Mouse (Mus musculus): Measurements from ENCODE around the gene Pax9.

The Pax9 gene

DNA sequence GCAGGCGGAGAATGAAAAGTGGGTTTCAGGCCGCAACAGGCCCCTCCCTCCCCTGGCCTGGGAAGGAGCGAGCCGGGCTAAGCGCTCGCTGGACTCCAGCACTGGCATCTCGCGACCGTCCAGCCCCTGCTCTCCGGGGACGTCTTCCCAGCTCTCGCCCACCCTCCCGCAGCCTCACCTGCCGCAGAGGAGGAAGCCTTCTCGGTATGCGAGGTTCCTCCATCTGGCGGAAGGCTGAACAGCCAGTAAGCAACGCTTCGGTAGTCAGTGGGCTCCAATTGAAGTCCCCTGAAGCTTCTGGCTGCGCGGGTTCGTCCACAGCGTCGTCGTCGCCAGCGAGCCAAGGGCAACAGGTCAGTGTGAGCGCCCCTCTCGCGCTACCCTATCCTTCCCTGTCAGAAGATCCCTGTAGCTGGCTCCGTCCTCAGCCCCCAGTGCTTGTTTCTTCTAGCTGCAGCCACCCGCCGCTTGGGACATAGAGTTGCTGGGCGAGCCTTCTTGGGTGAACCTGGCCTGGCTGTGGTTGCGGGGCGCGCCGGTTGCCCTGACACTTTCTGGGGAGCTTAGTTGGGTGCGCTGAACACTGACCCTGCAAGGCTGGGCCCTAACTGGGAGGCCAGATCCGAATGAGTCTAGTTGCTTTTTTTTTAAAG, at the start of gene Pax9:
Pax9 (plus strand) TSS at position 341 of the 653 bp plus-strand sequence.
- no peak for DNase-seq (ENCODE audit: low read depth, low spot score)

DNA sequence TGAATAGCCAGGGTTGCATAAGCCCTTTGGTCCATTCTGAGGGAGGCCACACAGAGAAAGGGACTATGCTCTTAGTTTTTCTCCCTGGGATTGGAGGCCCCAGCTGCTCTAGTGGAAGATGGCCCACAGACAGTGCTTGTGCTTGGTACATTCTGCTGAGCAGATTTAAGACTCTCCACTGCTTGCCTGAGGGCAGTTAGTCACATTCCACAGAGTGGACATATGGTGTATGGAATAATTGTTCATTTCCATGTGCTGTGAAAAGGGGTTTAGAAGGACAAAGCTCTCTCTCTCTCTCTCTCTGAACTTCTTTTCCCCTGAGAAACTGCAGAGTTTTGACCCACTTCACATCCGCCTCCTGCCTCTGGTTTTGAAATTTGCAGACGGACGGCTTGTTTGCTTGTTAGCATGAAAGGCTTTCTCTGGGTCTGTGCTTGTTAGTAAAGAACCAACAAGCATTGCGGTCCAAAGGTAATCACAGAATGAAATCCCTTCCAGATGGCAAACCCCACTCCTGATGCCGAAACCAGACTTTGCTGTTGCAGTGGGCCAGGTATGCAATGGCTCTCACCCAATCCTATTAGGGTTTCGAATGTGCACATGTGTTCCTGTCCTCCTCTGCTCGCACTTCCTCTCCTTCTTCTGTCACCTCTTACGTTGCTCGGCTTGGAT, 22.0 kb upstream of the Pax9 start:
- DNase-seq (ENCODE audit: low read depth, low spot score), result no peak

DNA sequence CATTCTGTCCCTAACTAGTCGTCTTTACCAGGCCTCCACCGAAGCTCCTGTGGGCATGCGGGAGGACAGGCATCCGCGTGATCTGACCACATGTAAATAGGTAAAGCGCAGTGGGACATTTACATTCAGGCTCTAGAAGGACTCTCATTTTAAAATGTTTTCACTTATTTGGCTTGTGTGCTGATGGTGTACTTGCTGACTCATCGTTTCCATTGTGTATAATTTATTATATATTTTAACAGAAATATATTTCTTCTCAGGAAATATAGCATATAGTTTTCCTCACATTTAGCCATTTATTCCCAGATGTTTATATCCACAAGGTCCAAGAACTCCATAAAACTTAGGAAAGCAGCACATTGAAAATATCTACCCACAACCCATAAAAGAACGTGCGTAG, 20.8 kb upstream of the Pax9 start:
- DNase-seq (ENCODE audit: low read depth, low spot score), result no peak

DNA sequence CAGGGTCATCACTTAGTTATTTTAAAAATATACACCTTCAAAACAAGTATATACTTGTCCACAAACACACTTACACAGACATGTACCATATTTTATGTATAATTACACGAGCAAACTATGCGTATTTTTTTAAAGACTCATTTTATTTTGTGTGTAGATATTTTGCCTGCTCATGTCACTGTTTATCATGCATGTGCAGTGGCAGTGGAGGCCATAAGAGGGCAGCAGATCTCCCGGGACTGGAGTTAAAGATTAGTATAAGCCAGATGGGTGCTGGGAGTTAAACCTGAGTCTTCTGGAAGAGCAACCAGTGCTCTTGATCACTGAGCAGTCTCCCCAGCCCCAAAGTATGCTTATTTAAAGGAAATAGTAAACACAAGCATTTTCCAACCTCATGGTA, 16.8 kb upstream of the Pax9 start:
- DNase-seq (ENCODE audit: low read depth, low spot score), result no peak

DNA sequence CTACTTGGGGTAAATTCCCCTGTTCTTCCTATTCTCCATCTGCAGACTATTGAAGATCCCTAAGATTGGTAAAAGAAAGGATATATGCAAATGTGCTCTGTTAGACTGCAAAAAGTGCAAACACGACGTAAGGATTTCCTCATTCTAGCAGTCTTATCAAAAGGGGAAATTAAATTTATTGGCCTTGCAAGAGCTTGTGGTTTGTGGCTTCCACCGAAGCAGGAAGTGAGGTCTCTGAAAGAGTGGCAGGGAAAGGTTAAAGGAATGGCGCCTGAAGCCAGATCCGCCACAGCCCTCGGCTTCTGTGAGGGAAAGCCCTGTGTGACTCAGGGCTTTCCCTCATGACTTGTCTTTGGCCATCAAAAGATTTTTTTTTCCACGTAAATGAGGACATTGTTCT, 13.9 kb upstream of the Pax9 start:
- DNase-seq (ENCODE audit: low read depth, low spot score), result no peak

DNA sequence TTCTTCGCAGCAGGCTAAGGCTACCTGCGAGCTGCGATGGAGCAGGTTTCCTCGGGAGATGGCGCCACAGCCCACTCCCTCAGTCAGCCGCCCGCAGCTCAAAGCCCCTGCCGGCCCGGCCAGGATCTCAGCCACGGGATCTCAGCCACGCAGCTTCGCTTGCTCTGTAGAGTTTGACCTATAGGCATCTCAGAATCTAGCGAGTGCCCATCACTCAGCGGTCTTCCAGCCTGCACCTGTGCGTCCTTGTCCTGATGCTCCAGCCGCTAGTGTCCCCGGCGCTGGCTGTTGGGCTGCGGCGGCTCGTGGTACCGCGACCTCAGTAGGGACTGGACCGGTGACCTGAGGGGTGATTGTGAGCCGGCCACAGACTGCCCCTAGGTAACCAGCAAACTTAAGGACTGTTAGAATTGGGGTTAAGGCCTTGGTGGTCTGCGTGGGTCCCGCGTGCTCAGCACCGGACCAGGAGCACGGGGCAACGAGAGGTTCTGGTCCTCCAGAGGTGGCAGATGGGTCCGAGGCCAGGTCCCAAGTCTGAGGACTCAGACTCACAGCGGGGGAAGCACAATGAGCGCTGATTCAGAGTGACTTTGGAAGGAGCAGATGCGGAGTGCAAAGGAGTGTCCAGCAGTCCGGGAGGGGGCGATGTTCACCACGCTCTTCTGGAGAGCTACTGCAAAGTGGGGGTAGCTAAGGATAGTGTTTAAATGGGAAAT, 10.3 kb upstream of the Pax9 start:
- DNase-seq (ENCODE audit: low read depth, low spot score), result no peak

DNA sequence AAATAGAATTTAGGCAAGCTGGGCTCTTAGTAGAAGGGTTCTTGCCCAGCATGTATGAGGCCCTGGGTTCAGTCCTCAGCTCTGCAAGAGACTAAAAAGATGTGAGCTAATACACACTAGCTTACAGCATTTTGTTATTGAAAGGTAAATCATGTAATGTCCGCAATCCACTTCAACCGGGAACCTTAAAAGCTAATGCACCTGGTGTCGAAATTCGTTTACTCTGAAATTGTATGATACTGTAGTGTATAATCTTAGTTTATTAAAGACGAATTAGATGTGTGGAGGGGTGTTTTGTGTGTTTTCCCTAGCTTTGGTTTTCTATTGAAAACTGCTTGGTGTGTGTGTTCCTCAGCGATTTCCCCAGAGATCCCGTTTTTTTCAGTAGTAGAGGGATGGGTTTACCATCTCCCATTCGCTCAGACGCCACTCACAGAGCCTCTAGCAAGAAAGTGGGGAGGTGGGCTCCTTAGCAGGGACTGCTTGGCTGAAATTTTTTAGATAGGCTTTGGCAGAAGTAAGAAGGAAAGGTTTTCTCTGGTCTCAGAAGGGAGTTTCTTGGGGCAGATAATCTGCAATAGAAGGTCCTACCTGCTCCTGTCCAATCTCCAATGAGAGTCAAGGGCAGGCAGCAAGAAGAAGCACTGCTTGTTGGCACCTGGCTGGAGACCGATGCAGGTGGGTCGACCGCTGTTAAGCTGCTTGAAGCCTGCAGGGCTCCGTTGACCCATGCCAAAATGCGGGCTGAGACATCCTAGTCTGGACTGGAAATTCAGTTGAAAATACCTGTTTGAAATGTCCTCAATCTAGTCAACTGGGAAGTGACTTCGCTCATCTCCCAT, 3.7 kb upstream of the Pax9 start:
- no peak for DNase-seq (ENCODE audit: low read depth, low spot score)

DNA sequence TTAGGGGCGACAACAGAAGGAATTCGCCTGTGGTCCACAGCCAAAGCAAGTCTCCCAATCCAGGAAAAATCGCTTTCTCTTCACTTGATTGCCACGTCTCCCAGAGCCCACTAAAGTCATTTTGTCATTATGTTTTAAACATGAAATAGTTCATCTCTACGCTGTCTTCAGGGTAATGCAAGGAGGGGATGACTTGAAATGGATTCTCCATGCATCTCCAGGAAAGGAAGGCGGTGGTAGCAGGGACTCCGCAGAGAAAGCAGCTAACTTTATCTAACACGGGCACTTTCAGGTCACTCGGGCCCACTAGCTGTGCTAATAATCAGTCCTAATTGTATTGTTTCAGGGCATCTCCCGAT, 3.1 kb upstream of the Pax9 start:
- DNase-seq (ENCODE audit: low read depth, low spot score), result no peak

DNA sequence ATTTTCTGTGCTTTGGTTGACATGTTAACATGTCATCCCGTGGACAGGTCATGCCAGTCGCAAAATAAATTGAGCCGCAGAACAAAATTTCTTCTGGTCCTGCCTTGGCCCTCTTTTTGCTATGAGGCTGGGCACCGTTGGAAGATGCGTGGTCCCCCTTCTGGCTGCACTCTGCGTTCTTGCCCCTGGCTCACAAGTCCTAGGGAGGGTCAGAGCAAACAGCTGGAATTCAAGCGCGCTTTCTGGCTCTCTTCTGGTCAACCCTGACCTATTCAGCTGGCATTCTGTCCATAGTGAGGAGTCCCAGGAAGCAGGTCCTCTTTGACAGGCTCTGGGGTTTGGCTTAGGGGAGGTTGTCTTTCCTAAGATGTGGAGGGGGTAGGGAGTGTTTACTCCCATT, 2.6 kb upstream of the Pax9 start:
- no peak for DNase-seq (ENCODE audit: low read depth, low spot score)

DNA sequence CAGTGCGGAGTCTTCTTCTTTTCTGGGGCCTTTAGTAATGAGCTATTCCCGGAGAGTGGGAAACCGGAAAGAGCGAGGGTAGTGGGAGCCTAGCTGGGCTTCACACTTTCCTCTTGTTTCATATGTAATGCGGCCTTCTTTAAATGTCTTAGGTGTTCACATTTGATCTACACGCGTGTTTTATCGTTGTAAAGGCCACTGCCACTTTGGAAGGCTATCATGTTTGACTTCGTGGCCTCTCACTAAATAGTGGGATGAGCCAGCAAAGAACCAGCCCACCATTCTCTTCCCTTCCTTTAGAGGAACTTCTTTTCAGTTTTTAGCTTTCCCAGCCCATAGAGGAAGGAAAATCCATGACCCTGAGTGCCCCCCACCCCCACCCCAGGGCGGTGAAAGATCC, 2.2 kb upstream of the Pax9 start:
- DNase-seq (ENCODE audit: low read depth, low spot score), result no peak

DNA sequence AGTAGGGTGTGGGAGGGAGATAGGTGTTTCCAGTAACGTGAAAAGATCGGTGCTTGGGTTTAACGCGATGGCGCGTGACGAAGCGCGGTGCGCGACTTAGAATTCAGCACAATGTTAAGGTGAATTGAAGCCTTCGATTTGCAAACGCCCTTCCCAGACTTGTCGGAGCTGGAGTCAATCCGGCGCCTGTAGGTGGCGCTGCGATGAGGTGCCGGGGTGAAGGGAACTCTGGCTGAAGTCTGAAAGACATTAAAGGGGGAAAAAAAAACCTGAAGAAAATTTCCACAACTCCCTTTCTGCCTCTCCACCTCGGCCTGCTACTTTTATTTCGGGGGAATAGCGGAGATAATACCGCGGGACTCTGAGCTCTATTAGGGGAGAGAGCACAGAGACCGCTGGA, 1.8 kb upstream of the Pax9 start:
- DNase-seq (ENCODE audit: low read depth, low spot score), result no peak

DNA sequence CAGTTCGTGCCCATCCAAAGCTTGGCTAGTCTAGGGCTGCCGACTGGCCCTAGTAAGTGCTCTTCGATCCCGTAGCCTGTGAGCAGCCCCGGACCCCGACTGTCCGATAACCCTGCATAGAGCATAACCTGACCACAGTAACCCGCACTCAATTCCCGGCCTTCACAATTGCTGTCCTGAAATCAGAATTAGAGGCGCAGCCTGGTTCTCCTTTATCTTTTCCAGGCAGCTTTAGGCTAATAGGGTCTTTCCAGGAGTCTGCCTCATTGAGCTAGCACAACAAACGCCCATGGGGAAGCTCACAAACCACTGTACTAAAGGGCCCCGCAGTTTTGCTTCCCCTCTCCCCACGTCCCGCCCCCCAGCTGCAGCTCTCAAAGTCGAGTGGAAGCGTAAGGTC, 1.2 kb upstream of the Pax9 start:
- no peak for DNase-seq (ENCODE audit: low read depth, low spot score)

DNA sequence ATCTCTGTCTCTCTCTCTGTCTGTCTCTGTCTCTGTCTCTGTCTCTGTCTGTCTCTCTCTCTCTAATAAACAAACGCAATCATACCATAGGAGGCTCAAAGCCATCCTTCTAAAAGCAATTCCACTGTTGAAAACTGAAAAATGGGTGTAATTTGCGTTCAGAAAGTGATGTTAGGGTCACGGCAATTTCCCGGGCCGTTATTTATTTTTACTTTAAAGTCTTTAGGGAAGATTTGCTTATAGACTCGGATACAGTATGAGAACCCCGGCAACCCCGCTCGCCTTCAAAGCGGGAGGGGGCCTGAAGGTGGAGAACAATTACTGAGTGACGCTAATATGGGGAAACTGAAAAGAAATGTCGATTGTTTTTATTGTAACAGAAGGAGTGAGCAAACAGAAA, 566 bp upstream of the Pax9 start:
- DNase-seq (ENCODE audit: low read depth, low spot score), result no peak

DNA sequence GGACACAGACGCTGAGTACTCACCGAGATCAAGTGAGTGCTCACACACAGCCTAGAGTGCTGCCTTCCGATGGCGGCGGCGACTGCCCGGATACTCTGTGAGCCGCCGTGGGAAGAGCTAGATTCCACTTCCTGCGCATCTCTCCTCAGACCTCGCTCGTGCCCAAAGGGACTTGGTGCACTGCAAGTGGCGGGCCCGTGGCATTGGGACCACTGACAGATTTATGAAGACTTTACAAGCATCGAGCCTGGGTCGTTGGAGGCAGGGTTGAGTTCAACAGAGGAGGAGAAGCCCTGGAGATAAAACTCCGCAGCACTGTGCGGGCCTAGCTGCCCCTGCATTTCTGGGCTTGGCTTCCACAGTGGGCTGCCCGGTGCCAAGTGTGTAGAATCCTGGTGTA, 969 bp downstream of the Pax9 start:
- DNase-seq (ENCODE audit: low read depth, low spot score), result no peak

DNA sequence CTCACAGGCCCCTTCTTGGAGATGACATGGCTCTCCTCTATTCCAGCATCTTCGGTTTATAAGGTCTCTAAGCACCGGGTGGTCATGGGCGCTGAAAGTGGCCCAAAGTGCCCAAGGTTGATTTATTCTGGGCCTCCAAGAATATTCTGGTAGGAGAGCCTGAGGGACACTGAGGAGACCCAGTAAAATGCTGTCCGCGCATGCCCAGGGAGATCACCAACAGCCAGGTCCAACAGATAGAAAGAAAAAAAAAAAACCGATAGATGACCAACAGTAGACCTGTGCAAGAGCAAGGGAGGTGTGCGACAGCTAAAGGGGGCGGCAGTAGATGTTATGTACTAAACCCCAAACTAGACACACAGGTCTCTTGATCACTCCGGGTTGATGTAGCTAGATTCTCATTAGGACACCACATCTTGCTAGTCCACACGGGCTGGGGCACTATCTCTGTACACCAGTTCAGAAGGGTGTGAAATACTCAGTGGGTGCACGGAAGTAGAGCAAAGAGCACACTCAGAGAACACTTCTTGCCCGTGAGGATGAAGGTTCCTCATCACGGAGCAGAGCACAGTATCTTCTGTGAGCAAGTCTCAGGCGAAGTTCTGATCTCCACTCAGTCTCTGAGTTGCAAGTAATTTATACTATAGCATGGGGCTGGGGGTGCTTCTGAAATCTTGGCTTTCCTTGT, 2.0 kb downstream of the Pax9 start:
- DNase-seq (ENCODE audit: low read depth, low spot score), result no peak

DNA sequence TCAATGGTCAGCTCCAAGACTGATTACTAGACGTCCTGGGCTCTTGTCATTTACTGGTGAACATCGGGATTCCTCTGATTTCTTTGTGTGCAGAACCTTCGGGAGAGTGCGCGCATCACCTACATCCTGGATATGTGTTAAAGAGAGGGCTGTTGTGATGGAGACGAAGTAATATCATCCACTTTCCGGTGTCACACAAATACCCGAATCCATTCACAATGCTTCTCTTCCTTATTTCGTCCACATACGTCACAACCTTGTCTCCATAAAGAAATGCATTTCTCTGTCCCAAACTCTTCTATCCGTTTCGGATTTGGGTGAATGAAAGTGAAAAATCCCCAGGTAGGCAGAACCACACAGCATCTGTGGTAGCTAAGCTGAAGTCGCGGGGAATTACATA, 2.8 kb downstream of the Pax9 start:
- DNase-seq (ENCODE audit: low read depth, low spot score), result no peak

DNA sequence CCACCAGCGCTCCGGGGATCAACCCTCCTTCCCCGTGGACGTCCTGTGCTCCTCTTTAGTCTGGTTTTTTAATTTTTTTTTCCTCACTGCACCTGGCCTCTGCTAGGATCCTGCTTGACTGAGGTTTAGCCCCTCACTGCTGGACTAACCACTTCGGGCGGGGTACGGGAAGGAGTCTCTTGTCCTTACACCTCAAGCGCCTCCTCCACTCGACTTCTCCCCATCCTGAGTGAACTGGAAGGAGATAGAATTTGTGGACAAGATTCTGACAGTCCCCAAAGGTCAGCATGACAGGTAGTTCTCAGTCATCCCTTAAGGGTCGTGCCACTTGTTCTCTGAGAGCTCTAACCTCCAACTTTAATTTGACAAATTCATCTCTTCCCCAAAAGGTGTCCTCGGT, 3.4 kb downstream of the Pax9 start:
- DNase-seq (ENCODE audit: low read depth, low spot score), result no peak

DNA sequence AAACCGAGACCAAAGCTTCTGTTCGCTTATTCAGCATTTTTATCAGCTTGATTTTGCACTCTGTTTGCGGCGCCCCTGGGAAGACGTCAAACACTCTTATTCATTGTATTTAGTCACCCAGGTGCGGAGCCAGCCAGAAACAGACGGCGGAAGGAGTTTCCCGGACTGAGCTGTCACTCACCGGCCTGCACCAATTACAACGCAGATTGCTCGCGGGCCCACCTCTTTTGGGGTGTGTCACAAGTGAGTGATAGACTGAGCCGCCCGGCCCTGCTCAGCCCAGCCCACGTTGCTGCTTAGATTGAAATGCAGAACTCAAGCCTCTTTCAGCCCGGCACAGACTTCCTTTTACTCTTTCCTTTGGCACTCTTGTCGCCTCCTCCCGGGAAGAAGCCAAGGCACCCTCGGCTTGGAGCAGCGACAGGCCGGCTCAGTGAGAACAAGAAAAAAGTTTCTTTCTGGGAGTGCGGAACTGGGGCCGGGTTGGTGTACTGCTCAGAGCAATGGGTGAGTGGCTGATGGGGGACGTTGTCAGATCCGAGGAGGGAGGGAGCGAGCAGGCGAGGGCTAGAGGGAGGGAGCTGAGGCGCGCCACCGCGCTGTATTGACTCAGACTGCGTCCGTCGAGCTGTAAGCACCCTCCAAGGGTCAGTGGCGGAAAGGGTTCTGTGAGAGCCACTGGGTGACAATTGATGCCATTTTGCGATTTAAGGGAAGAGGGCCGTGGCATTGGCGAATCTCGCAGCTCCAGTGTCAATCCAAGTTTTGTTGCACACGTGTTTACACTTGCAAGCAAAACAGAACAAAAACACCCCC, 4.0 kb downstream of the Pax9 start:
- DNase-seq (ENCODE audit: low read depth, low spot score), result no peak

DNA sequence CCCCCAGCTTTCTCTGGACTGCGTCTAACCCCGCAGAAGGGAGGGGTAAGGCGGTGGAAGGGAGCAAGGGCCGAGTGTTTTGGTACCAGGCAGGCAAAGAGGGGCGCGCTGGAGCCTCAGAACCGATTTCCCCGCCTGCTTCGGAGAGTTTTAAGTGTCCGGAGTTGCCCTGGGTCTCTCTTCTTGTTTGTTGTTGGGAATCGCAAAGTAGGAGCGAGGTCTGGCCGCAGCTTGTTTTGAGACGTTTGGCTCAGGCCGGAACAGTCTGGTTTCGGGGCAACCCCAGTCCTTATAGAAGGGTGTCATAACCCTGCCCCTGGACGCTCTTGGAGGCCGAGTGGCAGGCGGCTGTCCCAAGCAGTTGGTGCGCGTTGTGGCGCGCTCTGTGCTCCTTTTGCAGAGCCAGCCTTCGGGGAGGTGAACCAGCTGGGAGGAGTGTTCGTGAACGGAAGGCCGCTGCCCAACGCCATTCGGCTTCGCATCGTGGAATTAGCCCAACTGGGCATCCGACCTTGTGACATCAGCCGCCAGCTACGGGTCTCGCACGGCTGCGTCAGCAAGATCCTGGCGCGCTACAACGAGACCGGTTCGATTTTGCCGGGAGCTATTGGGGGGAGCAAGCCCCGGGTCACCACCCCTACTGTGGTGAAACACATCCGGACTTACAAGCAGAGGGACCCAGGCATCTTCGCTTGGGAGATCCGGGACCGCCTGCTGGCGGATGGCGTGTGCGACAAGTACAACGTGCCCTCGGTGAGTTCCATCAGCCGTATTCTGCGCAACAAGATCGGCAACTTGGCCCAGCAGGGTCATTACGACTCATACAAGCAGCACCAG, 4.8 kb downstream of the Pax9 start:
- no peak for DNase-seq (ENCODE audit: low read depth, low spot score)
